Mouse (Mus musculus) bone marrow macrophage, adult 2 months (primary cell): Measurements from ENCODE around the gene Sec1. TPM values are rescaled to one million over a fixed set of nuclear protein-coding genes. Genes with fewer than 3 reads are reported as not detected.

Source experiments
- H3K27ac ChIP-seq: 2 replicates; pipeline ENCODE4 v1.5.1; 2012; ENCODE audit warnings: low read depth, low read length; ENCODE audit not compliant: insufficient read depth
- H3K4me1 ChIP-seq: 2 replicates; pipeline ENCODE4 v1.6.1; 2012; ENCODE audit warnings: low read length; ENCODE audit not compliant: control insufficient read depth, insufficient read depth
- H3K4me3 ChIP-seq: 2 replicates; pipeline ENCODE4 v1.5.1; 2012; ENCODE audit warnings: mild to moderate bottlenecking, low read length, moderate library complexity; ENCODE audit not compliant: insufficient read depth
- CTCF ChIP-seq: IDR thresholded peaks from 2 replicates; pipeline ENCODE4 v1.5.1; 2012; ENCODE audit warnings: low read depth, mild to moderate bottlenecking, low read length, moderate library complexity
- POLR2A ChIP-seq: IDR thresholded peaks from 2 replicates; pipeline ENCODE4 v1.6.1; 2012; ENCODE audit warnings: mild to moderate bottlenecking, low read depth, low read length, borderline replicate concordance
- polyA plus RNA-seq: library from polyadenylated mRNA; stranded (reverse); fragments of >200 nt; gene quantifications from 2 replicates; pipeline ENCODE4 v1.2.4, GENCODE M21; 2012; ENCODE audit not compliant: missing spikeins, insufficient read depth, insufficient read length

Gene Sec1
- polyA plus RNA-seq, 1 experiment = not detected

- H3K4me1 ChIP-seq = peaks cover 4% of the 10 kb centered on the region
- H3K4me3 ChIP-seq = no peak overlapping the region
- no peak overlapping the region for H3K27ac ChIP-seq
- TF ChIP-seq POLR2A (no peak), CTCF (no peak)
Measured at GRCm38 (mm10) chr7:45701072-45701471, 6.9 kb upstream of the Sec1 start.

GRCm38 (mm10) chr7:45700301-45701015 is 6.3 kb upstream of the Sec1 start:
- H3K27ac ChIP-seq = no peak overlapping the region
- TF ChIP-seq CTCF = no peak
- TF ChIP-seq POLR2A = no peak
- H3K4me3 ChIP-seq = peak overlapping the region; percentile 35
- H3K4me1 ChIP-seq = peaks cover 4% of the 10 kb centered on the region

GRCm38 (mm10) chr7:45699523-45700141 is 5.4 kb upstream of the Sec1 start, which contains the start of gene Car11:
Gene Car11, plus strand, starts transcription at chr7:45699843.
- TF ChIP-seq POLR2A = no peak
- no peak for TF ChIP-seq CTCF
- Histone ChIP-seq H3K27ac (no peak within 1 kb of the TSS), H3K4me3 (peak within 1 kb of the TSS; percentile 35), H3K4me1 (peaks cover 4% of the 10 kb centered on the region)

- TF ChIP-seq CTCF = no peak
- TF ChIP-seq POLR2A = no peak
- H3K4me1 ChIP-seq = no peaks in the 10 kb centered on the region
- H3K4me3 ChIP-seq = no peak overlapping the region
- H3K27ac ChIP-seq = no peak overlapping the region
Measured at GRCm38 (mm10) chr7:45697894-45698293, 3.7 kb upstream of the Sec1 start.

- H3K4me3 ChIP-seq = no peak overlapping the region
- H3K27ac ChIP-seq = no peak overlapping the region
- TF ChIP-seq POLR2A (no peak), CTCF (no peak)
- no peaks in the 10 kb centered on the region for H3K4me1 ChIP-seq
Measured at GRCm38 (mm10) chr7:45695098-45695497, 896 bp upstream of the Sec1 start.

- TF ChIP-seq CTCF = no peak
- no peak for TF ChIP-seq POLR2A
- H3K4me1 ChIP-seq = peaks cover 3% of the 10 kb centered on the region; the same call in 1 of the 2 replicates
- no peak overlapping the region for H3K4me3 ChIP-seq
- no peak overlapping the region for H3K27ac ChIP-seq
Measured at GRCm38 (mm10) chr7:45692364-45692763, 1.8 kb downstream of the Sec1 start.

- Histone ChIP-seq H3K4me1 (peaks cover 3% of the 10 kb centered on the region; the same call in 1 of the 2 replicates), H3K27ac (no peak overlapping the region), H3K4me3 (no peak overlapping the region)
- TF ChIP-seq POLR2A (no peak), CTCF (no peak)
Measured at GRCm38 (mm10) chr7:45689800-45690199, 4.4 kb downstream of the Sec1 start.

GRCm38 (mm10) chr7:45689099-45689498 is 5.1 kb downstream of the Sec1 start:
- no peak overlapping the region for H3K4me3 ChIP-seq
- H3K27ac ChIP-seq = no peak overlapping the region
- peaks cover 3% of the 10 kb centered on the region; the same call in 1 of the 2 replicates for H3K4me1 ChIP-seq
- TF ChIP-seq CTCF = no peak
- no peak for TF ChIP-seq POLR2A

- Histone ChIP-seq H3K4me1 (peaks cover 10% of the 10 kb centered on the region), H3K4me3 (no peak overlapping the region)
- TF ChIP-seq CTCF = no peak
- no peak for TF ChIP-seq POLR2A
Measured at GRCm38 (mm10) chr7:45686841-45687240, 7.4 kb downstream of the Sec1 start.

GRCm38 (mm10) chr7:45685811-45686210 is 8.4 kb downstream of the Sec1 start:
- H3K27ac ChIP-seq = no peak overlapping the region
- peaks cover 19% of the 10 kb centered on the region for H3K4me1 ChIP-seq
- H3K4me3 ChIP-seq = no peak overlapping the region
- no peak for TF ChIP-seq POLR2A
- no peak for TF ChIP-seq CTCF

More at GRCm38 (mm10) chr7:45686841-45687240, 7.4 kb downstream of the Sec1 start:
- no peak overlapping the region for H3K27ac ChIP-seq
